Mouse (Mus musculus): Measurements from ENCODE around the gene Map4k5.

- TF ChIP-seq CTCF (IDR thresholded peaks at IDR 0.05; ENCODE audit: control insufficient read depth, insufficient read depth, insufficient replicate concordance, low read depth, low read length) = no peak
- TF ChIP-seq POLR2A (IDR thresholded peaks at IDR 0.05; ENCODE audit: control insufficient read depth, low read depth, low read length) = no peak
Measured at GRCm38 (mm10) chr12:69833982-69834604, 58.9 kb downstream of the Map4k5 start.
